Mouse (Mus musculus): Measurements from ENCODE around the gene Pax4.

Pax4 gene

GRCm38 (mm10) chr6:28449253-28449652, at the start of gene Pax4:
Pax4 (minus strand) TSS chr6:28449353.
- no peak for DNase-seq (ENCODE audit: low spot score)

- no peak for DNase-seq (ENCODE audit: low spot score)
These were observed 48.7 kb upstream of the Pax4 start for GRCm38 (mm10) chr6:28497837-28498236.

- no peak for DNase-seq (ENCODE audit: low spot score)
These were observed 42.0 kb upstream of the Pax4 start for GRCm38 (mm10) chr6:28491198-28491597.

GRCm38 (mm10) chr6:28490612-28491011, 41.5 kb upstream of the Pax4 start:
- no peak for DNase-seq (ENCODE audit: low spot score)

- DNase-seq (ENCODE audit: low spot score), result no peak
These were observed 39.2 kb upstream of the Pax4 start for GRCm38 (mm10) chr6:28488204-28488851.

- DNase-seq (ENCODE audit: low spot score), result no peak
These were observed 37.8 kb upstream of the Pax4 start for GRCm38 (mm10) chr6:28486905-28487304.

- no peak for DNase-seq (ENCODE audit: low spot score)
These were observed 37.3 kb upstream of the Pax4 start for GRCm38 (mm10) chr6:28486471-28486870.

GRCm38 (mm10) chr6:28486008-28486407, 36.9 kb upstream of the Pax4 start:
- DNase-seq (ENCODE audit: low spot score), result no peak

- DNase-seq (ENCODE audit: low spot score), result no peak
These were observed 33.7 kb upstream of the Pax4 start for GRCm38 (mm10) chr6:28482711-28483315.

- DNase-seq (ENCODE audit: low spot score), result no peak
These were observed 31.8 kb upstream of the Pax4 start for GRCm38 (mm10) chr6:28480752-28481492.

- DNase-seq (ENCODE audit: low spot score), result peak; percentile 94
These were observed 31.0 kb upstream of the Pax4 start for GRCm38 (mm10) chr6:28479865-28480751.

GRCm38 (mm10) chr6:28474839-28475238, 25.7 kb upstream of the Pax4 start, which contains the start of gene Snd1:
Snd1 (plus strand) TSS chr6:28475139.
- DNase-seq (ENCODE audit: low spot score), result no peak

- no peak for DNase-seq (ENCODE audit: low spot score)
These were observed 25.1 kb upstream of the Pax4 start for GRCm38 (mm10) chr6:28474211-28474610.

GRCm38 (mm10) chr6:28471284-28472035, 22.3 kb upstream of the Pax4 start:
- DNase-seq (ENCODE audit: low spot score), result no peak

- DNase-seq (ENCODE audit: low spot score), result no peak
These were observed 21.5 kb upstream of the Pax4 start for GRCm38 (mm10) chr6:28470621-28471020.

- DNase-seq (ENCODE audit: low spot score), result no peak
These were observed 21.0 kb upstream of the Pax4 start for GRCm38 (mm10) chr6:28470017-28470602.

GRCm38 (mm10) chr6:28464630-28465029, 15.5 kb upstream of the Pax4 start:
- DNase-seq (ENCODE audit: low spot score), result no peak

- peak; percentile 61 for DNase-seq (ENCODE audit: low spot score)
These were observed 11.4 kb upstream of the Pax4 start for GRCm38 (mm10) chr6:28460534-28460933.

GRCm38 (mm10) chr6:28459221-28459668, 10.1 kb upstream of the Pax4 start:
- DNase-seq (ENCODE audit: low spot score), result no peak

- DNase-seq (ENCODE audit: low spot score), result no peak
These were observed 1.8 kb upstream of the Pax4 start for GRCm38 (mm10) chr6:28450977-28451376.

- no peak for DNase-seq (ENCODE audit: low spot score)
These were observed 1.3 kb upstream of the Pax4 start for GRCm38 (mm10) chr6:28450481-28450880.

All from ovary, postnatal 14 days (tissue).